Mouse (Mus musculus) A20 (cell line): ENCODE results near the gene Mtfp1.
A peak's percentile ranks its signal among the peaks of the same experiment; 100 is the strongest.
"Not testable (repeated sequence)": the region's sequence is repeated elsewhere in the genome, so short reads cannot be mapped to it uniquely, and the experiment has no call there.

Experiments
- DNase-seq: peaks from one replicate; pipeline ENCODE4 v3.0.0-alpha.2; 2011; ENCODE audit warnings: low read depth, low spot score

Mtfp1 gene

GRCm38 (mm10) chr11:4095171-4096053, at the start of gene Mtfp1:
Mtfp1 (minus strand) TSS chr11:4095445.
- peak; percentile 77 for DNase-seq

- no peak for DNase-seq
These were observed 48.2 kb upstream of the Mtfp1 start for GRCm38 (mm10) chr11:4143281-4144062.

- no peak for DNase-seq
These were observed 47.1 kb upstream of the Mtfp1 start for GRCm38 (mm10) chr11:4142352-4142751.

- no peak for DNase-seq
These were observed 46.3 kb upstream of the Mtfp1 start for GRCm38 (mm10) chr11:4141505-4141904.

GRCm38 (mm10) chr11:4138964-4139363, 43.7 kb upstream of the Mtfp1 start:
- peak; percentile 60 for DNase-seq

GRCm38 (mm10) chr11:4134986-4135935, 40.0 kb upstream of the Mtfp1 start, which contains the start of gene Rnf215:
Rnf215 (plus strand) TSS chr11:4135202.
- DNase-seq, result peak; percentile 92

- DNase-seq, result no peak
These were observed 39.2 kb upstream of the Mtfp1 start for GRCm38 (mm10) chr11:4134400-4134799.

GRCm38 (mm10) chr11:4133450-4133849, 38.2 kb upstream of the Mtfp1 start:
- peak; percentile 56 for DNase-seq

- DNase-seq, result not testable (repeated sequence)
These were observed 33.2 kb upstream of the Mtfp1 start for GRCm38 (mm10) chr11:4128461-4128860.

- DNase-seq, result no peak
These were observed 31.8 kb upstream of the Mtfp1 start for GRCm38 (mm10) chr11:4127059-4127458.

- peak; percentile 87 for DNase-seq
These were observed 28.7 kb upstream of the Mtfp1 start for GRCm38 (mm10) chr11:4123922-4124321.

GRCm38 (mm10) chr11:4122742-4123579, 27.7 kb upstream of the Mtfp1 start, which contains the start of gene Sec14l2:
Sec14l2 (minus strand) TSS chr11:4123415.
- DNase-seq, result peak; percentile 89

GRCm38 (mm10) chr11:4122226-4122625, 27.0 kb upstream of the Mtfp1 start:
- DNase-seq, result no peak

- no peak for DNase-seq
These were observed 26.4 kb upstream of the Mtfp1 start for GRCm38 (mm10) chr11:4121691-4122090.

- no peak for DNase-seq
These were observed 24.4 kb upstream of the Mtfp1 start for GRCm38 (mm10) chr11:4119635-4120034.

GRCm38 (mm10) chr11:4118081-4118921, 23.1 kb upstream of the Mtfp1 start:
- DNase-seq, result peak; percentile 25

- no peak for DNase-seq
These were observed 22.3 kb upstream of the Mtfp1 start for GRCm38 (mm10) chr11:4117372-4118071.

GRCm38 (mm10) chr11:4116458-4117141, 21.4 kb upstream of the Mtfp1 start:
- DNase-seq, result no peak
